Mouse (Mus musculus): ENCODE results near the gene S100a3.

The S100a3 gene

GRCm38 (mm10) chr3:90560008-90560628, at the start of gene S100a3:
Gene S100a3 (plus strand): TSS chr3:90560578.
- DNase-seq (ENCODE audit: extremely low read depth, low read depth): no peak

- no peak for DNase-seq (ENCODE audit: extremely low read depth, low read depth)
Measured at GRCm38 (mm10) chr3:90512276-90512675, 48.1 kb upstream of the S100a3 start.

DNA sequence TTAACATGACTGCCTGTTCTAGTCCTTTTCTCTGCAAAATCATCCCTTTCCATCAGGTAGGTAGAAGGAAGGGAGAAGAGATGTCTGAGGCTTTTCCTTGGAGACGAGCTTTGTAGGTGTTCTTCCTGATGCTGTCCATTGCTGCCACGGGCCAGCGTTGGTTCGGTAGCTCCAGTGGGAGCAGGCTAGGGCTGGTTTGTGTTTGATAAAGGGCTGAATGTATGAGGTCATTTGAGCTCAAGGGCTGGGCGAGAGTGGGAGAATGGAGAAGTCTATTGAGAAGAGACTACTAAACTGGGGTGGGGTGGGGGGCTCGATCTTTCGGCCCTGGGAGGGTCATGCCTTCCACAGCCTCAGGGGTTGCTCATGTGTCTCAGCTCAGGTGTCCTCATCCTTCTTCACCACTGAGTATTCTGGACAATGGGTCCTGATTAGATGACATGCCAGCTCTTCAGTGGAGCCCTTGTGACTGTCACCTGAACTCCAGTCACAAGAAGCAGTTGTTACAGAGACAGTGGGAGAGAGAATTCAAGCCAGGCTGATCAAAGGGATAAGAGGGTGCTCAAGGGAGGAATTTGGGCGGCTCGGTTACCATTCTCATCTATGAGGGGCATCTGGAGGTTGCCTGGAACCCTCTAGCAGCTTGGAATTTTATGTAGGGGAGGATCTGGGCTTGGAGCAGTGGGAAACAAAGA, 47.3 kb upstream of the S100a3 start:
- DNase-seq (ENCODE audit: extremely low read depth, low read depth): no peak

GRCm38 (mm10) chr3:90513796-90514590, 46.4 kb upstream of the S100a3 start, which contains the start of the genes S100a1 and S100a13:
Gene S100a1 (minus strand): TSS chr3:90514392.
Gene S100a13 (plus strand): TSS chr3:90514435.
- DNase-seq (ENCODE audit: extremely low read depth, low read depth): peak; percentile 31

- peak; percentile 56 for DNase-seq (ENCODE audit: extremely low read depth, low read depth)
Measured at GRCm38 (mm10) chr3:90514691-90515090, 45.7 kb upstream of the S100a3 start.

DNA sequence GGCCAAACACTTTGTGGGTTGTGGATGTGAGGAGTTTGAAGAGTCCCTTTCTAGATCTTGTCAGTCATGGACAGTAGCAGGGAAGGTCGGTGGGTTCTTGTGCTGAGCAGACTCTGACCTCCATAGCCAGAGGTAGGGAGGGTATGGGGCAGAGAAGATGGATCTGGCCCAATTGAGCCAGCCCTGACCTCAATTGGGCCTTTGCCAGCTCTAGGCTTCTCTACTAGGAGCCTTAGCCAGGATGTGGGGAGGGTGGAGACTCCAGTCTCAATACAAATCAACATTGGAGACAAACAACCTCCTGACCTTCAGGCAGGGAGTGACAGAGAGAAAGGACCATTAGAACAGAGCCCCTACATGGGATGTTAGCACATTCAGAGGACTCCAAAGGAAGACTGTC, 45.1 kb upstream of the S100a3 start:
- no peak for DNase-seq (ENCODE audit: extremely low read depth, low read depth)

DNA sequence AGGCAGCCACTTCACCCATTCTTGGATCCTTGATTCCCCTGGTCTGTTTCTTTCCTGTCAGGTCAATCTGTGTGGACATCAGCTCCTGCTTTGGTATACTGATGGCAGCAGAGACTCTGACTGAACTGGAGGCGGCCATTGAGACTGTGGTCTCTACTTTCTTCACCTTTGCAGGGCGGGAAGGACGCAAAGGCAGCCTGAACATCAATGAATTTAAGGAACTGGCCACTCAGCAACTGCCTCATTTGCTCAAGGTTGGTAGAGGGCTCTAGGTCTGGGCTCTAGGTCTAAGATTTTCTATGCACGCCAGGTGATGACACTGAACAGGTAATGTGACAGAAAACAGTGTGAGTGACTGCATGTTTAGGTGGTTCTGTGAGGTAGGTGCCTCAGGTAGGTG, 44.6 kb upstream of the S100a3 start:
- DNase-seq (ENCODE audit: extremely low read depth, low read depth): no peak

DNA sequence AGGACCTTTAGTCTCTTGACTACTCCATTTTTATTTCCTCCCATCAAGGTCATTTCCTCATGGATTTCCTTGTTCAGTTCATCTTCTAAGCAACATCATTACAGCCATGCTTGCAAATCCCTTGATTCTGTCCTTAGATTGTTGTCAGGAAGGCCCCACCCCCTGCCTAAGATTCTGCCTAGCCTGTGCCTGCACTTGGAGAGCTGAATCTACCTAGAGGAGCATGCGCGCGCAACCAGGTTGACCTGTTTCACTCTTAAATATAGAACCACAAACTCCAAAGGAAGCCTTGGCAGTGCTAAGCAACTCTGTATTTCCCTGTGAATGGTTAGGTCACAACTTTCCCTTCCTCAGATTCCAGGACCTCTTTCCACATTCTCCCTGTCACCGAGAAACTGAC, 42.7 kb upstream of the S100a3 start:
- no peak for DNase-seq (ENCODE audit: extremely low read depth, low read depth)

GRCm38 (mm10) chr3:90525421-90525820, 35.0 kb upstream of the S100a3 start:
- DNase-seq (ENCODE audit: extremely low read depth, low read depth): peak; percentile 67

- DNase-seq (ENCODE audit: extremely low read depth, low read depth): no peak
Measured at GRCm38 (mm10) chr3:90526076-90526475, 34.3 kb upstream of the S100a3 start.

- peak; percentile 51 for DNase-seq (ENCODE audit: extremely low read depth, low read depth)
Measured at GRCm38 (mm10) chr3:90526580-90526979, 33.8 kb upstream of the S100a3 start, which contains the start of gene S100a14. Gene S100a14 (plus strand): TSS chr3:90526856.

DNA sequence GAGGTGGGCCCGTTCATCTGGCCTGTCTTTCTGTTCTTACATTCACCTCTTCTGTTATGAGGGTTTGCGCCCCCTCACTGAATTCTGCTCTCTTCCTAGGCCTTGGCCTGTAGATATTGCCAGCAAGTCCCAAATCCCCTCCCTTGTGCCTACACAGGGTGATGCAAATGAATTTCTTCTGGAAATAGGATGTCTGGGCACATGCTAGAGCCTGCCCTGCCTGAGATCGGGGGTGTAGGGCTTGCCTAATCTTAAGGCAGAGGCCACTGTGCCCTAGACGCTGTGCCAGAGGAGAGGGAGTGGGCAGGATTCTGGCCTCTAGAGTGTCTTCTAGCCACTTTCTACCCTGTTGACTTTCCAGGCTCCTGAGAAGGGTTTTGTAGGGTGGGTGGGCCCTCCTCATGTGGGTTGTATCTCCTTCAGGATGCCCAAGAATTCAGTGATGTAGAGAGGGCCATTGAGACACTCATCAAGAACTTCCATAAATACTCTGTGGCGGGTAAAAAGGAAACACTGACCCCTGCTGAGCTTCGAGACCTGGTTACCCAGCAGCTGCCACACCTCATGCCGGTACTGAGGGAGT, 33.0 kb upstream of the S100a3 start:
- DNase-seq (ENCODE audit: extremely low read depth, low read depth): no peak

- DNase-seq (ENCODE audit: extremely low read depth, low read depth): no peak
Measured at GRCm38 (mm10) chr3:90531713-90532112, 28.7 kb upstream of the S100a3 start.

DNA sequence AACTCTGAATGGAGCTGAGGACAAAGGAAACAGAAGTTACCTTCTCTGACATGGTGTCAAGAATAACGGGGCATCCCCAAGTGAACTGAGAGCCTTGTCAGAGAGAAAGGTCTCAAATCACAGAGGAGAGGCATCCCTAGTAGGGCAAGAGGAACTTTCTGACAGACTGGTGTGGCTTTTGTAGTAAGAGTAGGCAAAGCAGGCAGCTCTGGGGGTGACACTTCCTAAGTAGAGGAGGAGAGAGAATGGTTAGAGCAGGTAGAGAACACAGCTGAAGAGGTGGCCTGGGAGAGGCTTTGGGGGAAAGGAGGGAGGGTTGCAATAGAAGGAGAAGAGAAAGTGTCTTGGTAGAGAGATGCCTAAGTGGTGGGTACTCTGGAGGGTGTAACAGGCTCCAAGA, 24.9 kb upstream of the S100a3 start:
- DNase-seq (ENCODE audit: extremely low read depth, low read depth): no peak

GRCm38 (mm10) chr3:90537141-90537904, 23.1 kb upstream of the S100a3 start, which contains the start of gene S100a16:
Gene S100a16 (plus strand): TSS chr3:90537254.
- no peak for DNase-seq (ENCODE audit: extremely low read depth, low read depth)

- no peak for DNase-seq (ENCODE audit: extremely low read depth, low read depth)
Measured at GRCm38 (mm10) chr3:90537905-90538296, 22.5 kb upstream of the S100a3 start.

DNA sequence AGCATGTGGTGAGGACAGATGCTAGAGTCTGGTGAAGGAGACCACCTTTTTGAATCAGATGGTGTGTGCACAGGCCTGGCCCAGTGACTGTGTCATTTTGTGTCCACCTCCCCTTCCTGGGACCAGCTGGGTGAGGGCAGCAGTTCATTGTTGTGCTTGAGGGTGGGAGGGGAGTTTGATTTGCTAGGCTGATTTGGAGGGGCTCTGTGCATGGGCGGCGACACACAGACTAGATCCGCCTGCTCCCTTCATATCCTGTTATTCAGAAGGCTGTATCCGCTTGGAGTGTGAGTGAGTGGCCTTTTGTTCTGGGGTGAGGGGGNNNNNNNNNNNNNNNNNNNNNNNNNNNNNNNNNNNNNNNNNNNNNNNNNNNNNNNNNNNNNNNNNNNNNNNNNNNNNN, 19.5 kb upstream of the S100a3 start:
- no peak for DNase-seq (ENCODE audit: extremely low read depth, low read depth)

- DNase-seq (ENCODE audit: extremely low read depth, low read depth): no peak
Measured at GRCm38 (mm10) chr3:90549676-90550420, 10.5 kb upstream of the S100a3 start.

GRCm38 (mm10) chr3:90550421-90550790, 10.0 kb upstream of the S100a3 start:
- DNase-seq (ENCODE audit: extremely low read depth, low read depth): no peak

DNA sequence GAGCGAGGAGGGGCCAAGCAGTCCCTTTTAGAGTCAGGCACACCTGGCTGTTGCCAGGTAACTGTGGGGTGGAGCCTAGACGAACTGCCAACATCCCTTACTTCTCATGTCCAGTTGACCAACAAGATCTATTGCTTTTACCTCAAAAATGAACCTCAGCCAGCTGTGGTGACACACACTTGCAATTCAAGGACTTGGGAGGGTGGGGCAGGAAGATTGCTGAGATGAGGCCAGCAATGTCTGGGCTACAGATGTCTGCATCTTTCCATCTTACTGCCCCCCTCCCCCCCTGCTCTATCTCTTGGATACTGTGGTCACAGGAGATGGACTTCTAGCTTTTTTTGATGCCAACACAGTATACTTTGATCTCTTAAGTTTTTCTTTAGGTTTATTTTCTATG, 8.1 kb upstream of the S100a3 start:
- DNase-seq (ENCODE audit: extremely low read depth, low read depth): no peak
